Mouse (Mus musculus): ENCODE data around the gene Parp16.

Gene Parp16

DNA sequence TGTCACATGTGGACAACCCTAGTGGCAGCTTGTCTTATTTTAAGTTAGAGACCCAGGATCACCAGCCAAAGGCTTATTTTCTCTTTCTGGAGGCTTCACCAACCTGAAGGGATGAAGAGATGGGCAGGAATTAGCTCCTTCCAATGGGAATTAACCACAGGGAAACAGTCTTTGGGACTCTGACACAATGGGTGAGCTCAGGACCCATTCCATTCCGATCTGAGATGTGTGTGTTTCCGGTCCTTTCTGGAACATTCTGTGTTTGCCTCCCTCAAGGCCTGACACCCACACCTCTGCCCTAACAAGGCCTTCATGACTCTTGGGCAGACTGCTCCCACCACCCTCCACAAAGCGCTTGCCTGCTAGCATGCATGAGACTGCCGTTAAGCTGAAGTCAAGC lies at the start of gene Parp16:
Parp16 (plus strand) TSS at position 301 of the 400 bp plus-strand sequence.
- no peak for DNase-seq (ENCODE audit: low spot score)

- no peak for DNase-seq (ENCODE audit: low spot score)
Observed at GRCm38 (mm10) chr9:65146001-65146400, 49.2 kb upstream of the Parp16 start.

- no peak for DNase-seq (ENCODE audit: low spot score)
Observed at GRCm38 (mm10) chr9:65148507-65148906, 46.6 kb upstream of the Parp16 start.

DNA sequence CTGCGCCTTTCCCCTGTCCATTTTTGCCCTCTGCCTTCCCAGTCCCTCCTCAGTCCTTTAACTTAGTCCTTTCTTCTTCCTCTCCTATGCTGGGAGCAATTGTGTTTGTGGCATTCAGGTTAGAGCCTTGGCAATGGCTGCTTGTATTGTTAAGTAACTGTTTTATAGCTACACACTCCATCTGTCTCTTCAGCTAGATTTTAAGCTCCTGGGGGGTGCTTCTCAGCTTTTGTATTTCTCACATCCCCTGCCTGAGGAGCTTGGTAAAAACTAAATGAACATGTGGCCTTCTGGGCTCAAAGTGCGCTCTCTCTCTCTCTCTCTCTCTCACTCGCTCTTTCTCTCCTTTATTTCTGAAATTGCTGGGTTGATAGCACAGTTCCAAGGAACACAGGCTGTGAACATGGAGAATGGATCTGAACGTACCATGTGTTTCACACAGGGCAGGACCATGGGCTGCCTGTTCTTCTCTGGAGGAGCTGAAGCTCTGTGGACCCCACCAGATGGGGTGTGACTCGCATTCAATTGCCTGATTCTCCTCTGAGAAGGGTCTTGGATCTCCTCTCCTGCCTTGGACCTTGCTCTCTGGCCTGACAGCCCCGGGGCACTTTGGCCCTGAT lies 42.3 kb upstream of the Parp16 start:
- no peak for DNase-seq (ENCODE audit: low spot score)

- no peak for DNase-seq (ENCODE audit: low spot score)
Observed at GRCm38 (mm10) chr9:65153331-65153711, 41.8 kb upstream of the Parp16 start.

DNA sequence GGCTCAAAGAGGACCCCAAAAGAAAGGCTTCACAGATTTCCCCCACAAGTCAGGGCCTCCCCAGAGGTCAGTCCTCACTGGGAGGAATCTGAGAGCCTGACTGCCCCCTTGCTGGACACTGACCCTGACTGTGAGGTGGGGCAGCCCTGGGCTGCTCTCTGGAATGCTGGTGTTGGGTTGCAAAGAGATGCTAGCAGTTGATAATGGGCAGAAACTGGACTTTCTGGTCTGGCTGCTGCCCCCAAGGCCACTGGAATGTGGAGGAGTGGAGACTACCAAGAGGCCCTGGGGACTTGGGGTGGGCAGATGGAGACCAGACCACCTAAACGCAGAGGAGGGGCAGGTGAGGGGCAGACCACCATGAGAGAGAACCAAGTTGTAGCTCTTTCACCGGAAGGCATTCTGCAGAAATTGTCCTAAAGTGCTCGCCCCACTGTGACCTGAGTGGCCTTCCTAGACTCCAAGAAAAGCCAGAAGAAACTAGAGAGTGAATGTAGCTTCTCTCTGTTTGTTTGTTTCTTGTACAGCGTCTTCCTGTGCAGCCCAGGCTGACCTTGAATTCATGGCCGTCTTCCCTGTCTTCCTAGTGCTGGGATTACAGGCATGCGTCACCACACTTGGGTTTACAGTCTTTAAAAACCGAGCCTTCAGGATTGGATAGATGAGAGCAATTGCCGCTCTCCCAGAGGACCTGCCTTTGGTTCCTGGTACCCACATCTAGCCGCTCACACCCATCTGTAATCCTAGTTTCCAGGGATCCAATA lies 40.3 kb upstream of the Parp16 start:
- no peak for DNase-seq (ENCODE audit: low spot score)

- no peak for DNase-seq (ENCODE audit: low spot score)
Observed at GRCm38 (mm10) chr9:65156604-65157003, 38.5 kb upstream of the Parp16 start.

- DNase-seq (ENCODE audit: low spot score) = no peak
Observed at GRCm38 (mm10) chr9:65157631-65158030, 37.5 kb upstream of the Parp16 start.

DNA sequence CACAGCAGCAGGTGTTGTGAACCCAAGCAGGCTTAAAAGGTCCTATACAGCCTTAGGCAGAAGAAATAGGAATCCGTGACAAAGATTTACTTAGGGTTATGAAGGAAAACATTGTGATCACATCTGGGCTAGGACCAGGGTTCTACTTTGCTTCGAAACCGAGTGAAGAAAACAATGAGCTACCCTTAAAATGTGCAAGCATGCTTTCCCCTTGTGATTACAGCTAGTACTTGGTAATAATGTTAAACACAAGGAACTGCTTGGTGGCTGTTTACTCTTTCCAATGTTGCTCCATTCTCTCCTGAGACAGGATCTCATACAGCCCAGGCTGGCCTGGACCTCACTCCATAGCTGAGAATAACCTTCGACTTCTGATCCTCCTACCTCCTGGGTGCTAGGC lies 34.0 kb upstream of the Parp16 start:
- DNase-seq (ENCODE audit: low spot score) = no peak

DNA sequence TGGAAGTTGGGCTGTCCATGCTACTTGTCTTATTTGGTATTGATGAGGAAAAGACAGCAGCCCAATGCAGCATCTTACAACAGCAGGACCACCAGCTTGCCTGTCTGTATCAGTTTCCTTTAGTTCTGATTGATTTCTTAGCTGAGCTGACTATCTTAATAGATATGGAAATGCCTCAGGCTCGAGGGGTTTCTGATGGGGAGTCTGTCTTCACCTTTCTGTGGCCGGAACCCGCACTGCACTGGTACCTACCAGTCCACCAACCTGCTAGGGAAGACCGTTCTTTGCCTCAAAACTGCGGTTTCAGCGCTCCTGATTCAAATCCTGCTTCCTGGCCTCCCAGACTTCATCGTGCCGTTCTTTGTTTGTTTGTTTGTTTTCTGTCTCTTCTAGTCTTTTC lies 33.3 kb upstream of the Parp16 start:
- no peak for DNase-seq (ENCODE audit: low spot score)

GRCm38 (mm10) chr9:65162711-65163639 lies 32.2 kb upstream of the Parp16 start:
- no peak for DNase-seq (ENCODE audit: low spot score)

DNA sequence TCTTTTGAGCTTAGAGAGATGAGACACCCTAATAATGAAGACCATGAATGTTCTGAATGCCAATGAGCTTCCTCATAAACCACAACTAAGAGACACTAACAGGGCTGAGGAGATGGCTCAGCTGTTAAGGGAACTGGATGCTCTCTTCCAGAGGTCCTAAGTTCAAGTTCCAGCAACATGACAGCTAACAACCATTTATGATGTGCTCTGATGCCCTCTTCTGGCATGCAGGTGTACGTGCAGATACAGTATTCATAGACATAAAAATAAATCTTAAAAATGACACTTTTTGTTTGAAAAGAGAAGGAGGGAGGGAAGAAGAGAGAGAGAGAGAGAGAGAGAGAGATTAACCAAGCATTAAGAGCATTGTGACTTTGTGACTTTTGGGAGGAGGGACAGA lies 30.3 kb upstream of the Parp16 start:
- DNase-seq (ENCODE audit: low spot score) = peak; percentile 22

DNA sequence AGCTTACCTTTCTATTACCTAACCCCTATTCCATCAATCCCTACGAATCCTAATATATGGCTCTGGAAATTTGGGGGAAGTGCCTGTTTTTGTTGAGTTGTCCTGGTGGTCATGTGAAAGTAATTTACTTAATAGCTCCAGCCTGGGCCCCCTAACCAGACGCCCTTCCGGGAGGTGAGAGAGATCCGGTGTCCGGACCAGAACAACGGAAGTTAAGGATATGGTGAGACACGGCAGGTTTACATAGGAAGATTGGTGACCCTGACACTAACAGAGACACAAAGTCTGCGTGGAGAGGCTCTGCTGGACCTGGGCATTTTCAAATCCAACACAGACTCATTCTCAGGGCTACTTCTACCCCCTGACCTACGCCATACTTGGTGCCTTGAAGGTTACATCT lies 28.8 kb upstream of the Parp16 start:
- no peak for DNase-seq (ENCODE audit: low spot score)

- no peak for DNase-seq (ENCODE audit: low spot score)
Observed at GRCm38 (mm10) chr9:65168534-65168933, 26.6 kb upstream of the Parp16 start.

DNA sequence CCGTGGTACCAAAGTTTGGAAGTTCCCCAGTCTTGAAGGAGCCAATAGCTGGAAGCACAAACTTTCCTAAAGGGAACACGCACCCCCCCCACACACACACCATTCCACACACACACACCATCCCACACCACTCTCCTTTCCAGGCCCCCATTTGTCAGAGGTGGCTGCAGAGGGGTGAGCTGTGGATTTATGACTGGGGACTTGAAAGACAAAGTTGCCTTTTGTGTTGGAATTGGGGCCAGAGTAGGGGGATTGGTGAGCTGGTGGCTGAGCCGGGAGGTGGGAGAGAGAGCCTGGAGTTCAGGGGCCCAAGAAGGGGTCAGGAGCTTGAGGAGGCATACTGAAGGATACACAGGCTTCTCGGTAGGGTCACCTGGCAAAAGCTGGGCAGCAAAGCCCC lies 26.2 kb upstream of the Parp16 start:
- no peak for DNase-seq (ENCODE audit: low spot score)

GRCm38 (mm10) chr9:65172654-65173053 lies 22.5 kb upstream of the Parp16 start:
- no peak for DNase-seq (ENCODE audit: low spot score)

DNA sequence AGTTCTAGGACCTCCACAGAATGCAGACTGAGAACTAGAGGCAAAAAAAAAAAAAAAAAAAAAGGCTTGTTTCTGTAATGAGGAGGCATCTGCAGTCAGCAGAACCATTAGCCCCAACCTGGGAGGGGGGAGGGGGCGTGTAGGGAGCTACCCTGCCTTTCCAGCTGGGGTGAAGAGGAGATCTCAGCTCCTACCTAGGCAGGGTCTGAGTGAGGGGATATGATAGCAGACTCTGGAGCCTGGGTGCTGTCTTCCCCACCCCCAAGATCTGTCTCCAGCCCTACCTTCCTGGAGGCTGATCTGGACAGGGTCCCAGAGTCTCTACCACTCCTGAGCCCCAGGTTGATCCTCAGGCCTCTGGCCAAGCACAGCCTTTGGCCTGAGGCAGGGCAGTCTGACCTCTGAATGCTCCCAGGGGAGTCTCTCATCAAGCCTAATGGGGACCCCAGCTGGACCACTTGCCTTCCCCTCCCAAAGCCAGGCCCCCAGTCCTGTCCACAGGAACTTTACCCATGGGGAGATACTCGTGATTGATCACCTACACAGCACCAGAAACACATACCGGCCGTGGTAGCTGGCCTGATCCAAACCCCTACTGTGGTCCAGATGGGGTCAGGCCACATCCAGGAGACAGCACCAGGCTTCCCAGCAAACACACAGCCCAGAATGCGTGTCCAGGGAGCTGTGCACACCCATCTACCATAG lies 19.8 kb upstream of the Parp16 start:
- DNase-seq (ENCODE audit: low spot score) = no peak

DNA sequence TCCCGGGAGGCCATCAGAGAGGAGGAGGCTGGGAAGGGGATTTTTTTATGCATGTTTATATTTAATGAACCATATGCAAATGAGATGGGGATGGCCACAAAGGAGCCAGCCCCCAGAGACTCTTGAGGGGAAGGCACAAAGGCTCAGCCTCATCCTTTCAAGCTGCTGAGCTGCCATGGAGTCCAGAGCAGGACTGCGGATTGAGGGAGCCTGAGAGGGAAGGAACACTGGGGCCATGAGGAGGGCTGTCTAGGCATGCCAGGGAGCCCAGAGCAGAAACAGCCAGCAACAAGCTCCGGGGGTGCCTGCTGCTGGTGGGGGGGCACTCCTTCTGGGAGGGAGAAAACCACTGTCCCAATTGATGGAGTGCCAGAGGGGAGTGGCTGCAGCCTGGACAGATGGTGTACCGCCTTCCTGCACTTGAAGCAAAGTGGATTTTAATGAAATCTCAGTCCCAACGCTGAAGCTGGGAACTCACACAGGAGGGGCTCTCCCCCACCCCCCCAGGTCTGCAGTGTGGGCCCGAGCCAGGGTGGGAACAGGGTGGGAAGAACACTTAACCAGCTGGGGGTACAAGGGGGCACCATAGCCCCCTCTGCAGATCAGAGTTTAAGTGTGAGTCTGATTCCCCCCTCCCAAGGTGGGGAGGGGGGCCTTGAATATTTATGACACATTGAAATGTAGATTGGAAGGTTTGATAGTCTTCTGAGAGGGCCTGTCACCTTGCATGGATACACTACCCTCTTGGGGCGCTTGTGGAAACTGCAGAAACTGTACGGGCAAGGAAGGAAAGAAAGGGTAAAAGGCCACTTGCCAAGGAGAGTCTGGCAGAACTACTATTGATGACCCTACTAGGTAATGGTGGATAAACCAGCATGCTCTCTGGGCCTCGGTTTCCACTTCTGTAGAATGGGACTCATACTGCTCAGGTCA lies 18.9 kb upstream of the Parp16 start:
- DNase-seq (ENCODE audit: low spot score) = no peak

DNA sequence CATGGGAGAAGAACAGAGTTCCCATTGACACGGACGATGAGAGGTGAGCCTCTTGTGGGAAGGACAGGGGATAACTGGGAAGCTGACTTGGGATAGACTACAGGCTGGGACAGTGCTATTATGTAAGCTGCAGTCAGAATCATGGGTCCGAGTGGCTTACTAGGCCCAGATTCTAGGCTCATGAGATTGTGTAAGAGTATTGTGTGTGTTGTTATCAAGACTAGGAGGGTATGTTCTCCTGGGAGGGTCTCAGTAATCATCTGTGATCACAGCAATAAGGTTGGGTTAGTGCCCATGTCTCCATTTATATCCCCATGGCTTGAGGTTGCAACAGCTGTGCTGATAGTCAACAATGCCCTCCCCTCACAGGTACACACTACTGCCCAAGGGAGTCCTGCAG lies 17.7 kb upstream of the Parp16 start:
- no peak for DNase-seq (ENCODE audit: low spot score)

GRCm38 (mm10) chr9:65177912-65178311 lies 17.2 kb upstream of the Parp16 start:
- no peak for DNase-seq (ENCODE audit: low spot score)

Measured in c-Kit-positive CD71-positive TER-119-positive erythroid progenitor cells, embryonic 14.5 days (primary cell).